Mouse (Mus musculus): ENCODE measurements at regions not wholly inside any gene's neighbourhood (a gene's known extent, or its start where the extent isn't known, plus 50 kb on each side); places are given as distances from the start of the nearest gene placed in this dataset.
A peak's percentile ranks its signal among the peaks of the same experiment; 100 is the strongest.

DNA sequence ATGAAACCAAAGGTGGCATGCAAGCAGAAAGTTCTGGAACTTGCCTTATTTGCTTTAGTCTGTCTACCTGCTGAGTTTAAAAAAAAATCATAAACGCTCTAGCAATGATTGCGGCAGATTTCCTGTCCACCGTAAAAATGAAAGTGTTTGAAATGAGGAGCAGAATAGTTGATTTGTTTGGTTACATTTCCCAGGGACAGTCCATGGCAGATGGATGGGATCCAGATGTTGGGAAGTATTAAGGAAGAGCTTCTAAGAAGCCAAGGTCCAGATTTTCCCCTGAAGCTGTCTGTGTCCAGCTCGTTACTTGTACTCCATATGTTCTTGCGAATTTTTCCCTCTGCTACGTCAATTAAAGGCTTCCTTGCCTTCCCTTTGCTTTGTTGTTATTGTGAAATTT is 534.2 kb downstream of the Slc4a3 start:
- DNase-seq (ENCODE audit: low read depth) = no peak

DNA sequence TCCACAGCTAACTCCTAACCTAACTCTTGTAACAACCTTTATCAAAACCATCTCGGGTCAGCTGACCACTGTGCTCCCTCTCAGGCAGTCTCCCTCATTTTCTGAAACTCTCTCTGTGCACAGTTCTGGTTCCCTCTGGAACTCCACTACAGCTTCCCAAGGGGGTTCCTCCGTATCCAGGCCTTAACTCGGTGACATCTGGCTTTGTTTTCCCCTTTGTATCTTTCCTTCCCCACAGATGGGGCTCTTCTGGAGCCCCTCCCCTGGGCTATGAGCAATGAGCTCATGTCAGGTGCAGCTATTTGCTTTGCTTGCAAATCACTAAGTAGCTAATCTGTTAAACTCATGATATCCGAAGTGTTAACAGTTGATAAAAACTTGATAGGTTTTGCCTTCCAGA is 535.6 kb downstream of the Slc4a3 start:
- no peak for DNase-seq (ENCODE audit: low read depth)

GRCm38 (mm10) chr1:76083273-76084036 is 537.4 kb downstream of the Slc4a3 start:
- DNase-seq (ENCODE audit: low read depth) = no peak

GRCm38 (mm10) chr1:76091031-76091430 is 545.0 kb downstream of the Slc4a3 start:
- no peak for DNase-seq (ENCODE audit: low read depth)

DNA sequence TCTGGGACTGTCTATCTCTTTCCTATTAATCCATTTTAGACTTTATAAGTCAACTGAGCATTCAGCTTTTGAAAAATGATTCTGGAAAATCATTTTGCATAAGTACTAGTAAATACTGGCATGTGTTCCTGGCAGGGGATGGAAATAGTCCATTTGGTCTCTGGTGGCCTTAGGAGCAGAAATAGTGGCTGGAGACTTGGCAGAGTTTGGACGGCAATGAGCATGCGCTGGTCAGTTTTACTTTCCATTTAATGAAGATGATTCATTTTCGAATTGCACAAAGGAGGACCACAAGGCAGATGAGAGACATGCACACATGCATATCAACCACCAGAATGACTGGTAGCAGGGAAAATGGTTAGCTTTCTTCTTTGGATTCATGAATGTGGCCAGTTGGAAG is 567.2 kb downstream of the Slc4a3 start:
- no peak for DNase-seq (ENCODE audit: low read depth)

DNA sequence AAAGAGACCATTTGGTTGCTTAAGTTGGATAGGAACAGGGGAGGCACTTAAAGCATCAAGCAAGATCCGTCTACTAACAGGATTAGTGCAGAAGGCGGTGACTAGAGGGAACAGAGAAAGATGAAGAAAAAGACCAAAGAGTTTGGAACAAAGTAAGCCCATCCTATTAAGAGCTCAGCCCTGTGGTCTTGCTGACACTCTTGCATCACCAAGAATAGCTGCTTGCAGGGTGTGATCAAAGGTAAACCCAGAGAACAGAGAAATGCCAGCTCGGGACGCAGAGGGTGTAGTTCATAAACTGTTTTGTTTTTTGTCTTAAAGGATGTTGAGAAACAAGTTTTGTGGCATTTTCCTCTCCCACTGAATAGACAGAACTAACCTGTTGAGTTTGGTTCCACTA is 574.8 kb downstream of the Slc4a3 start:
- DNase-seq (ENCODE audit: low read depth) = no peak

- DNase-seq (ENCODE audit: low read depth) = no peak
These were observed 584.3 kb downstream of the Slc4a3 start for GRCm38 (mm10) chr1:76130353-76130752.

DNA sequence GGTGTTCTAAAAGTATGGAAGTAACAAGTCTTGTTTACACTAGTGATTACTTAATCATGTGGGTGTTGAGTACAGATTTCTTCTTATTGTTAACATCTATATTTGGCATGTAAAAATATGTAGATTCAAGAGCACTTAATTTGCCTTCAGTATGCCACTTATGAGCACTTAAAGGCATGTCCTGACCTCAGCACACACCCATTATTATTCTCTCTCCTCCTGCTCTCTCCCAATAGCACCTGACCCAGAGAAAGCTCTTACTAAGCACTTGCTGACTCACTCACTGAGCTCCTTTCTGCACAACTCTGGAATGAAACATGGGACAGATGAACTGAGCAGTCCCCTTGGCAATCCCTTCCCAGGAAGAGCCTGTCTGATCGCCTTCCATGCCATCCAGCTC is 590.7 kb downstream of the Slc4a3 start:
- DNase-seq (ENCODE audit: low read depth) = no peak

DNA sequence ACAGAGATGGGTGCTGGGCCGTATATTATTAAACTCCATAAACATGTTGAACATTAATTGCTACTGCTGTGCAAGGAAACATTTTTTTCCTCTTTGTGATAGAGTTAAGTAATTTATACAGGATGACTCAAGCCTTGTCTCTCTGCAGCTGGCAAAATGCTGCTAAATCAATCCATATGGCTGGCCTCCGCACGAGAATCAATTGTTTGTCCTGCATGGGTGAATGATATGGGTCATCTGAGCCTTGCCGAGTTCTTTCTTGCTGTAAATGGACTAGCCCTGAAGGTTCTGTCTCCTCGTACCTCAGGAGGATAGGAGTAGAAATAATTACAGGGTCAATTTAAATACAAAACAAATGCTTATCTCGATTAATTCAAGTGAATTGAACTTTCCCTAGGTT is 591.6 kb downstream of the Slc4a3 start:
- DNase-seq (ENCODE audit: low read depth) = no peak

DNA sequence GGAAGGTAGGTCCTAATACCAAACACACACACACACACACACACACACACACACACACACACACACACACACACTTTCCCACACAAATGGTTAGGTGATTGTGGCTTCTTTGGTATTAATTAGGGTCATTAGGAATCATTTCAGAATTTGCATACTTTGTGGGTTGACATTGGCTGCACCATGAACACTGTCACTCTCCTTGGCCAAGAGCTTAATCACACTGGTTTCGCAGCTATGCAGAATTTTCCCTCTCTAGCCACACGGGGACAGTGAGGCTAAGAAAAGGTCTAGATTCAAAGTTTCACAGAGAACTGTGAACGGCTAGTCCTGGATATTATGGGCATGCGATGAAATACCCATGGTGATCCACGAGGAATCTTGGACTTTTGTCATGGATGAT is 597.5 kb downstream of the Slc4a3 start:
- no peak for DNase-seq (ENCODE audit: low read depth)

DNA sequence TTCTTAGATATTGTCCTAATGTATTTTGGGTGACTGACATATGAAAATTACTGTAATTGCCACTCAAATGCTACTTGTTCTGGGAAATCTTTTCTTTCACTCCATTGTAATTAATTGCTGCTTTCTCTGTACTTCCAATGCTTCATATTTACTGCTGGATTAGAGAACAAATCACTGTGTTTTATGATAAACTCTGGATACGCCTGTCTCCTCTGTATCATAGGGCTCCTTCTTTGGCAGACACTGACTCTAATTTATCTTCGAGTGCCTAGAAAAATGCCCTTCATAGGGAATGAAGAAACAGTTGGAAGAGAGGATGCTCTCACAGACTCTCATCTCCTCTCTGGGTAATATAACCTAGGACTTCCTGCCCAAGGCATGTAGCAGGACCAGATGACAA is 602.9 kb downstream of the Slc4a3 start:
- DNase-seq (ENCODE audit: low read depth) = no peak

DNA sequence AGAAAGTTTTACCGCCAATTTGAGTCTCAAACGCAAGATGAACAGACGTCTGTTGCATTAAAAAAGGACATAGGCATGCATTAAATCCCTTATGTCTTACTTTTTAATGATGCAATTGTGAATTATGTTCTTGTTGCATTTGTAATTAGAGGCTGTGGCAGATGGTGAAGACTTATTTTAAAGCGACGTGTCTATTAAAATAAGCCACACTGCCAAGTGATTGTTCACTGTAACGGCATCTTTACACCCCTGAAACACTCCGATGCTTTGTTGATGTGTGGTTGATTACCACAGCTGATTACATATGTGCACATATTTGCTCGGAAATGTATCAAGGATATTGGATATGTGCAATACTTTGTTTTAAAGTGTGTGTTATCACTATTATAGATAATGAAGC is 610.2 kb downstream of the Slc4a3 start:
- DNase-seq (ENCODE audit: low read depth) = no peak

GRCm38 (mm10) chr1:76167486-76167885 is 621.4 kb downstream of the Slc4a3 start:
- DNase-seq (ENCODE audit: low read depth) = no peak

GRCm38 (mm10) chr1:76181181-76181580 is 635.1 kb downstream of the Slc4a3 start:
- no peak for DNase-seq (ENCODE audit: low read depth)

- no peak for DNase-seq (ENCODE audit: low read depth)
These were observed 648.8 kb downstream of the Slc4a3 start for GRCm38 (mm10) chr1:76194844-76195243.

DNA sequence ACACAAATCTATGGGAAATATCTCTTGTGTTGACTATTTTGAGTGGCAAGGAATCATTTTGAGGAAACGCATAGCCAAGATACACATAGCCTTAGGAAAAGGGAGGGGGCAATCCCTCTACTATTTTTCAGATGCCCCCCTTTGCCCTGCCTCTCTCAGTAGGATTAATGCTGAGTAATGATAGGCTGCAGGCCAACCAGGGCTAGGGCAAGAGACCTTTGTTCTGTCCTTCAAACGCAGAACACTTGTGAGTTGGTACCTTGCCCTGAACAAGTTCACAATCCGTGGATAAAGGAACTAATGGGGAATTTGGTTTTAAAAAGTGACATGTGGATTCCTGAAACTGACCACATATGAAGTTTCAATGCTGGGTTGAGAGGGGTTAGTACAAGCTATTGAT is 651.6 kb downstream of the Slc4a3 start:
- DNase-seq (ENCODE audit: low read depth) = no peak

DNA sequence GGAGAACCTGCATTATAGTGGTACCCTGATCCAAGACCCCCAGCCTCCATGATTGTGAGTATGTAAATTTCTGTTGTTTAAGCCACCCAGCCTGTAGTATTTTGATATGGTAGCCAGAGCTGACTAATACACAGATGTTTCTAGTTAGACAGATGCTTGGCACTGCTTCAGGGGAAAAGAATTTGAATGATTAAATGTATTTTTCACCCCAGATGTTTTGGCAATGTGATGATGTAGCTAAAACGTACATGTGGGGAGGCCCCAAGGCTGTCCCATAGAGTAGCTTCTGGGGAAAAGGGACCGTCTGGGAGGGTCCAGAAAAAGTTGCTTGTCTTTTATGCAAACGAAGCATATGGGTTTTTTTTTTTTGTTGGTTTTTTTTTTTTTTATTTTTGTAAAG is 654.8 kb downstream of the Slc4a3 start:
- no peak for DNase-seq (ENCODE audit: low read depth)

- DNase-seq (ENCODE audit: low read depth) = no peak
These were observed 666.4 kb downstream of the Slc4a3 start for GRCm38 (mm10) chr1:76212486-76212885.

- DNase-seq (ENCODE audit: low read depth) = no peak
These were observed 698.7 kb downstream of the Slc4a3 start for GRCm38 (mm10) chr1:76244721-76245120.

- no peak for DNase-seq (ENCODE audit: low read depth)
These were observed 700.2 kb downstream of the Slc4a3 start for GRCm38 (mm10) chr1:76246181-76246796.

DNA sequence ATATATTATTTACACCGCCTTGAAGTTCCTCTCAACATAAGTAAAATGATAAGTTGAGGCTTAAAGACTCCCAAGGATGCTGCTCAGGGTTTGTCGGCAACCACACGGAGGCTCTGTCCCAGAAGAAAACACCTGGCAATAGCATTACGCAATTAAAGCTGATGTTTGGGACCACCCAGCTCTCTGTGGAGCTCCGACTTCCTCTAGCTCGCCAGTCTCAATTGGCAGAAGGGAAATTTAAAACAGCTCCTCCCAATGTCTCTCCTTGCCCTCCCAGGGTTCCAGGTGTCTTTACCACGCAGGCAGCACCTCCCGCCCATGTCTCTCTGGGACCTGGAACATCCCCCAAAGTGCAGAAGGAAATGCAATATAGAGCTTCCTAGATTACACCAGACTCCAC is 701.1 kb downstream of the Slc4a3 start:
- no peak for DNase-seq (ENCODE audit: low read depth)

DNA sequence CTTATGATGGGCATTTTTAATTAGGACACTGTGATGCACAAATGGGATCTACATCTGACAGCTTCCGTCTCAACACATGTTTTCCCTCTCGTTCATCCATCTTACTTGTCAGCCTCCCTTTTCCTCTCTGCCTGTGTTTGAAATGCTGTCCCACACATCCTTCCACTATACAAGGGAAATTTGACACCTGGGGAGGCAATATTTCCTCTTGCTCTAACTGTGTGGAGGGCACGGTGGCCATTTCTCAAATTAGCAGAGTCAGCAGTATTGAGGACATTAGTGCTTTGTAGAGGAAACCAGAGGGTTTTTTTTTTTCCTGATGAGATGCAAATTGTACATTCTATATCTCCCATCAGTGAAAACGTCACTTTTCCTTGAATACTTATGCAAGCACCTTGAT is 712.2 kb downstream of the Slc4a3 start:
- DNase-seq (ENCODE audit: low read depth) = no peak

- peak; percentile 13 for DNase-seq (ENCODE audit: low read depth)
These were observed 730.1 kb downstream of the Slc4a3 start for GRCm38 (mm10) chr1:76276148-76276547.

GRCm38 (mm10) chr1:76276624-76277023 is 730.6 kb downstream of the Slc4a3 start:
- DNase-seq (ENCODE audit: low read depth) = no peak

All from gonadal fat pad, adult 2 months (tissue).